In the genomic region with DNA sequence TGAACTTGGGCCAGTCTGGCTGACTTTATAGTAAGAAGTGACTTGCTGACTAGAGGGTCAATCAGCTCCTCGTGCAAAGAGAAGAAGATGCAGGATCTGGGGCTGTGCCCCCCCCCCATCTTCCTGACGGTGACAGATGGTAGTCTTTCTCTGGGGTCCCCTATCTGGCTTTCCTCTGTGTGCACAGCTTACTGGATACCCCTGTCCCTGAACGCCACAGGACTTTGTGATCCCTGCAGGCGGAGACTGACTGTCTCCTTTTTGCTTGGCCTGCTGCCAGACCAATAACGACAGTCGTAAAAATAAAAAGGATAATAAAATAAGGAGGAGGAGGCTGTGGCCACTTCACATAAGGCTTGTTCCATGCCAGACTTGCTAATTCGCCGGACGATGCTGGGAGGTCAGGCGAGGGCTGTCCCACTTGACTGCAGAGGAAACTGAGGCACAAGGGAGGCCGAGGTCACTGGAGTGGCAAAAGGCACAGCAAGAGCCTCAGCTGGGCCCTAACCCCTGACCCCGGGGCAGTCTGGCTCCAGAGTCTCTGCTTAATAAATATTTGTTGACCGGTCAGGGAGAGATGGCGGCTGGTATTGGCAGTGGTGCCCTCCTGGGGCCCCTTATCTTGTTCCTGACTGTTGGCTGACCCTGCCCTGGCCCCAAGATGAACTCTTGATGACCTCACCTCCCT, we compare ENCODE assay signal across 8 mouse cellular contexts.
DNase-seq lines count a peak whose midpoint lies in the region; ATAC-seq and TF ChIP-seq lines count a peak whose summit lies in the region.

No protein-coding gene starts in this region.

- peaks cover 65% of the 10 kb centered on the region for H3K4me1 ChIP-seq in brown adipose tissue, adult 24 weeks (ENCODE audit: control insufficient read depth, insufficient read depth, insufficient read length, low read length)
- H3K4me1 ChIP-seq in intestine, postnatal 0 days (replicated peaks; ENCODE audit: control insufficient read depth, insufficient read depth, low read length), result peaks cover 27% of the 10 kb centered on the region

- no peaks in the 10 kb centered on the region for H3K9me3 ChIP-seq in intestine, postnatal 0 days (ENCODE audit: control insufficient read depth)

- H3K36me3 ChIP-seq in intestine, postnatal 0 days (ENCODE audit: control insufficient read depth, insufficient read depth), result no peaks in the 10 kb centered on the region

- H3K4me3 ChIP-seq in brown adipose tissue, adult 24 weeks (ENCODE audit: insufficient read depth, low read depth, low read length), result peak overlapping the region; percentile 13; the same call in 1 of the 2 replicates
- no peak overlapping the region for H3K4me3 ChIP-seq in intestine, postnatal 0 days (ENCODE audit: low read depth, low read length)

- peak; percentile 25 for DNase-seq in cerebellum, adult 8-10 months
- no peak for DNase-seq in cerebellum, postnatal 14 days
- peak; percentile 57 for DNase-seq in lung, postnatal 36 days
- DNase-seq in thymus, postnatal 36 days, result no peak
- DNase-seq in adrenal gland, adult 18-20 months (ENCODE audit: low spot score in 2 of 2), result no peak

- TF ChIP-seq CTCF in intestine, postnatal 0 days (IDR thresholded peaks at IDR 0.05; ENCODE audit: low read depth), result no peak

- H3K9ac ChIP-seq in intestine, postnatal 0 days (ENCODE audit: low read depth, low read length), result no peak overlapping the region

- peak; percentile 12 for ATAC-seq in intestine, postnatal 0 days
- ATAC-seq in megakaryocyte progenitor cell, adult 5-6 weeks (replicated peaks; ENCODE audit: poor library complexity), result no peak

- 14% methylated on average over 14 of the region's 14 CpGs for WGBS in intestine, postnatal 0 days

- H3K4me2 ChIP-seq in intestine, postnatal 0 days (replicated peaks; ENCODE audit: low read depth), result peak overlapping the region; percentile 91

- no peaks in the 10 kb centered on the region for H3K27me3 ChIP-seq in intestine, postnatal 0 days (replicated peaks; ENCODE audit: control insufficient read depth, insufficient read depth, low read length)

- 0 out of 2 replicates have a peak overlapping the region, but pooled peaks have one; percentile 1 for H3K27ac ChIP-seq in brown adipose tissue, adult 24 weeks (replicated peaks; ENCODE audit: low read depth, low read length)
- peak overlapping the region; percentile 95; the same call in 1 of the 2 replicates for H3K27ac ChIP-seq in intestine, postnatal 0 days (ENCODE audit: low read depth, low read length)

Comparison
In these comparisons a context has a peak if more than half of its experiments do, and no peak if none do; other contexts are left out.
1. DNase-seq: peak in cerebellum, adult 8-10 months (single experiment) and lung, postnatal 36 days (single experiment); none in cerebellum, postnatal 14 days (0 of 2), thymus, postnatal 36 days (0 of 2) and adrenal gland, adult 18-20 months (0 of 2).